Mouse (Mus musculus): ENCODE results near the gene Fcgr2b.

- TF ChIP-seq POLR2A (IDR thresholded peaks at IDR 0.05; ENCODE audit: borderline replicate concordance, insufficient read depth, low read length), result no peak
- no peak for TF ChIP-seq CTCF (IDR thresholded peaks at IDR 0.05; ENCODE audit: borderline replicate concordance, insufficient read depth, low read depth, low read length)
These were observed 35.4 kb upstream of the Fcgr2b start for GRCm38 (mm10) chr1:171011733-171012132.
